Comparison of ENCODE assay signal across 1 mouse cellular context in genomic region chr7:19359892-19360641, GRCm38 (mm10).
TF ChIP-seq lines count a peak whose summit lies in the region.

No protein-coding gene starts in this region.

TF ChIP-seq in ES-E14, 5 proteins besides CTCF, POLR2A, EP300 and RAD21:
- no peak for TF ChIP-seq ZC3H11A (IDR thresholded peaks at IDR 0.05; ENCODE audit: borderline replicate concordance, low read depth, low read length)
- peak; percentile 90 for TF ChIP-seq HCFC1 (IDR thresholded peaks at IDR 0.05; ENCODE audit: borderline replicate concordance, insufficient read depth, low read length)
